Mouse (Mus musculus): ENCODE measurements around the gene Arhgap45. TPM values are rescaled to one million over a fixed set of nuclear protein-coding genes. Genes with fewer than 3 reads are reported as not detected.

Arhgap45 gene
- total RNA-seq (2021), result 1 to 10 TPM; 3.5 TPM
- long read RNA-seq, experiment 1, transcript Arhgap45-202 (23 exons, 3,948 nt), result major isoform, 11 of 15 reads
- long read RNA-seq, experiment 1, partial matches to known transcripts, result 2 of 15 reads
- long read RNA-seq, experiment 1, other reads (novel, unspliced or antisense), result 2 of 15 reads
- long read RNA-seq, experiment 2, transcript Arhgap45-202 (23 exons, 3,948 nt), result major isoform, 6 of 14 reads
- long read RNA-seq, experiment 2, partial matches to known transcripts, result 3 of 14 reads
- long read RNA-seq, experiment 2, other reads (novel, unspliced or antisense), result 4 of 14 reads

DNA sequence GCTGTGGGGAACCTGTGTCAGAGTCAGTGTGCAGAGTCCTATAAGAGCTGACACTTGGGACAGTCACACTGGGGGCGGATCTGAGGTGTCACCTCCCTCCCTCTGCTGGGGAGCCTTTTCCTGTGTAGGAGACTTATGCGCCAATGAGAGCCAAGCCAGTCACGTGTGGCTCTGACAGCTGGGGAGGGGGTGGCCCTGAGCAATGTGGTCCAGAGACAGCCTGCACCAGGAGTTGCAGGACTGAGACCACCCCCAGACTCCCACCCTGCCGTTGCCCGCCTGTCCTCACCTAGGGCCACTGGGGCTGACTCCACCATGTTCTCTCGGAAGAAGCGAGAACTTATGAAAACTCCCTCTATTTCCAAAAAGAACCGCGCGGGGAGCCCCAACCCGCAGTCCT lies at the start of gene Arhgap45:
Gene Arhgap45 (plus strand): TSS at position 143 of the 400 bp plus-strand sequence.
- peak within 1 kb of the TSS; percentile 8; the same call in 1 of the 2 replicates for H3K4me3 ChIP-seq
- no peak for DNase-seq (ENCODE audit: extremely low spot score in 1 of 2, low spot score in 2 of 2)

DNA sequence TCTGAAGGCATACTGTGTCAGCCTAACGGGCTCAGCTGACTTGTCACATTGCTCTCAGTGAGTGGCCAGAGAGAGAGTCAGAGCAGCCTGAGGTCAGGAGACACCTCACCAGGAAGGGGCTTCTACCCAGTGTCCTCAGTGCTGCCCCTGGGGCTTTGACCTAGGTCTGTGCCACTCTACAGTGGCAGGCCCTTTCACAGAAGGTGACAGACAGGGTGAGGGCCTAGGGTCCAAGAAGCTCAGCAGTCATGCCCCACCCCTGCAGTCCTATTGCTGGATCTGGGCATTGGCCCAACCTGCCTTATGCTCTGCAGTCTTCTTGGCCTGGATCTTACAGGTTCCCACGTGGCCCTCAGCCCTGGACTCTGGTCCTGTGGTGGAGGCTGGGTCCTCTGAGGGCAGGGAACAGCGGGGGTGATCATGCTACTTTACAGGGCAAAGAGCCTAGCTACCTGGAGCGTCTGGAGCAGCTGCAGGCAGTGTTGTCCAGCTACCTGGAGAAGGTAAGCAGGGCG lies 49.5 kb upstream of the Arhgap45 start:
- Histone ChIP-seq H3K4me3 (no peak overlapping the region), H3K27ac (no peak overlapping the region)
- intact Hi-C loops (cut with DNase I), result no loop called here
- DNase-seq (ENCODE audit: extremely low spot score in 1 of 2, low spot score in 2 of 2), result no peak
- no peak for TF ChIP-seq CTCF (IDR thresholded peaks at IDR 0.05)

More for the DNA sequence above, at the start of gene Arhgap45:
- intact Hi-C loops (cut with DNase I), result no loop called here
- no peak for TF ChIP-seq CTCF (IDR thresholded peaks at IDR 0.05)
- no peak within 1 kb of the TSS for H3K27ac ChIP-seq

DNA sequence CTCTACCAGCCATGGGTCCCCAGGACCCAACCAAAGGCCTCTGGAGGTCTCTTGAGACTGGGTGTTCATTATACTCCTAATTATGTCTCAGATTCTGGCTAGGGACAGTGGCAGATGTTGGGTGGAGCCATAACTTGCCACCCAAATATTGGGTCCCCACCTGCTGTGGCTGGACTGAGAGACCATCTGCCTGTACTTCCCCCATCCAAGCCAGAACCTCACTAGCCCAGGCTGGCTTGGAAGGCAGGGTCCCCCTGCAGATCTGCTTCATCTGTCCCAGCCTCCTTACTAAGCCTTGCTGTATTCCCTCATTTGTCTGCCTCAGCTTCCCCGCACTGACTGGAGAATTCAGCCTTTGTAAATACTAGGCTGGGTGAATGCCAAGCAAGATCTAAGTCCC lies 48.3 kb upstream of the Arhgap45 start:
- no peak overlapping the region for H3K27ac ChIP-seq

DNA sequence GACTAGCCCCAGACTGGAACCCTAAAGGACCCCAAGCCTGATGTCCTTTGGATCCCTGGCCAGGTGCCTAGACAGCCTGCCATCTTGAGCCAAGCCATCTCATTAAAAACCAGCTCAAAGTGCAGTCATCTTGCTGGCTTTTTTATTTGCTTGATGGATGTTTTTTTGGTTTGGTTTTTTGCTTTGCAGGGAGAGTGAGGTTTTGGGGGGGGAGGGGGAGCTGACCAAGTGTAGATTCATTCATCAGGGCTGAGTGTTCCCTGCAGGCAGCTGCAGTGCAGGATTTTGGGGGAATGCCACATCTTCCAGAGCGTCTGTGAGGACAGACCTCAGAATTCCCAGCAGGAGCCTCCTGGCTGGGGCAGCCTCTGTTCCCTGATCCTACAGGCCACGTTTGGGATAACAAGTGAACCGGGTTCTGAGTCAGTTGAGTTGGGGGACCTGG lies 47.3 kb upstream of the Arhgap45 start:
- no peak overlapping the region for H3K27ac ChIP-seq
- intact Hi-C loops (cut with DNase I), result no loop called here
- peak; percentile 11; the same call in 1 of the 2 replicates for TF ChIP-seq CTCF (IDR thresholded peaks at IDR 0.05)
- no peak overlapping the region for H3K4me3 ChIP-seq
- no peak for DNase-seq (ENCODE audit: extremely low spot score in 1 of 2, low spot score in 2 of 2)

More for the DNA sequence above, 48.3 kb upstream of the Arhgap45 start:
- no peak for TF ChIP-seq CTCF (IDR thresholded peaks at IDR 0.05)
- intact Hi-C loops (cut with DNase I), result no loop called here
- no peak for DNase-seq (ENCODE audit: extremely low spot score in 1 of 2, low spot score in 2 of 2)
- H3K4me3 ChIP-seq, result no peak overlapping the region

DNA sequence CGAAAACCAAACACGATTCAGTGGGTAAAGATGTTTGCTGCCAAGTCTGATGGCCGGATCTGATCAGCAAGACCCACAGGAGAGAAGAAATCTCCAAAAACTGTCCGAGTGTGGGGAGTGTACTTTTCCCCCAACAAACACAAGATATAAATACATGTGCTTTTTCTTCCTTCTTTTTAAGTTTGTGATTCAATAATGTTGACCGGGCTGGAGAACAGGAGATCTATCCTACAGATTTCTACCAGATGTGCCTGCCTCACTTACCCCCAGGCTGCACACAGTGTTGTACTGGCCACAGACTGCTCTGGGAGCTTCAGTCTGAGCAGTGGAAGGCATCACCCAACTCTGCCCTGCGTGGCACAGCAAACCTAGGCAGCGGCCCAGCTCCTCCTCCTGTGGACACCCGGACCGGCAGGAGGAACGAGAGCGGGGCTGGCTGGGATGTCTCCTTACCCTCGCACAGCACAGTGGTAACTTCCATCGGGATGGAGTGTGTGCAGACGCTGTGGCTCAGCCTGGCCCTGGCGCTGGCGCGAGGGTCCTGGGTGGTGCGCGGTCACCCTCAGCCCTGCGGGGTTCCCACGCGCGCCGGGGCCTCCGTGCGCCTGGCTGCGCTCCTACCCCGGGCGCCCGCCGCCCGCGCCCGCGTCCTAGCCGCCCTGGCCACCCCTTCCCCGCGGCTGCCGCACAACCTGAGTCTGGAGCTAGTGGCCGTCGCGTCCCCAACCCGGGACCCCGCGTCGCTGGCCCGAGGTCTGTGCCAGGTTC lies 45.9 kb upstream of the Arhgap45 start, which contains the start of gene Grin3b:
Gene Grin3b (plus strand): TSS at position 301 of the 768 bp plus-strand sequence.
- intact Hi-C loops (cut with DNase I), result no loop called here
- TF ChIP-seq CTCF (IDR thresholded peaks at IDR 0.05), result no peak
- DNase-seq (ENCODE audit: extremely low spot score in 1 of 2, low spot score in 2 of 2), result no peak
- Histone ChIP-seq H3K4me3 (peak within 1 kb of the TSS; percentile 29), H3K27ac (no peak within 1 kb of the TSS)

DNA sequence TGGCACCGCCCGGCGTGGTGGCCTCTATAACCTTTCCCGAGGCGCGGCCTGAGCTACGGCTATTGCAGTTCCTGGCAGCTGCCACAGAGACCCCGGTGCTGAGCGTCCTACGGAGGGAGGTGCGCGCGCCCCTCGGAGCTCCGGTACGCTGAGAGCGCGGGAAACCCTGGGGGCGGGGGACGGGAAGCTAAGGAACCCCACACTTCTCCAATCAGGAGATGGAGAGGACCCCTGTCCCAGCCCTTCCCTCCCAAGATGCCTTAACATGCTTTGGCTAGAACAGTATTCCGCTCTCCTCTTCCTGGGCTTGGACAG lies 45.3 kb upstream of the Arhgap45 start:
- DNase-seq (ENCODE audit: extremely low spot score in 1 of 2, low spot score in 2 of 2), result no peak
- H3K4me3 ChIP-seq, result peak overlapping the region; percentile 29
- TF ChIP-seq CTCF (IDR thresholded peaks at IDR 0.05), result no peak
- no peak overlapping the region for H3K27ac ChIP-seq
- intact Hi-C loops (cut with DNase I), result no loop called here

DNA sequence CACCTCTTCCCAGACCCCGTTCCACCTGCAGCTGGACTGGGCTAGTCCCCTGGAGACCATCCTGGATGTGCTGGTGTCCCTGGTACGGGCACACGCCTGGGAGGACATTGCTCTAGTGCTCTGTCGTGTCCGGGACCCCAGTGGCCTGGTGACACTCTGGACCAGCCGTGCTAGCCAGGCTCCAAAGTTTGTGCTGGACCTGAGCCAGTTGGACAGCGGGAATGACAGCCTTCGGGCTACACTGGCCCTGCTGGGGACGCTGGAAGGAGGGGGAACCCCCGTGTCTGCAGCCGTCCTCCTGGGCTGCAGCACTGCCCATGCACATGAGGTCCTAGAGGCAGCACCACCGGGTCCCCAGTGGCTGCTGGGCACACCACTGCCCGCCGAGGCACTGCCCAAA lies 43.6 kb upstream of the Arhgap45 start:
- Histone ChIP-seq H3K27ac (no peak overlapping the region), H3K4me3 (no peak overlapping the region)
- no peak for DNase-seq (ENCODE audit: extremely low spot score in 1 of 2, low spot score in 2 of 2)
- intact Hi-C loops (cut with DNase I), result no loop called here
- no peak for TF ChIP-seq CTCF (IDR thresholded peaks at IDR 0.05)

DNA sequence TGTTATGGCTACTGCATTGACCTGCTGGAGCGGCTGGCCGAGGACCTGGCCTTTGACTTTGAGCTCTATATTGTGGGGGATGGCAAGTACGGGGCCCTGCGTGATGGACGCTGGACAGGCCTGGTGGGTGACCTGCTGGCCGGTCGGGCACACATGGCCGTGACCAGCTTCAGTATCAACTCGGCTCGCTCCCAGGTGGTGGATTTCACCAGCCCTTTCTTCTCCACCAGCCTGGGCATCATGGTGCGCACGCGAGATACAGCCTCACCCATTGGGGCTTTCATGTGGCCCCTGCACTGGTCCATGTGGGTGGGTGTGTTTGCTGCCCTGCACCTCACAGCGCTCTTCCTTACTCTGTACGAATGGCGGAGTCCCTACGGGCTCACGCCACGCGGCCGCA lies 42.4 kb upstream of the Arhgap45 start:
- Histone ChIP-seq H3K27ac (no peak overlapping the region), H3K4me3 (no peak overlapping the region)
- no peak for TF ChIP-seq CTCF (IDR thresholded peaks at IDR 0.05)
- intact Hi-C loops (cut with DNase I), result no loop called here
- DNase-seq (ENCODE audit: extremely low spot score in 1 of 2, low spot score in 2 of 2), result no peak

DNA sequence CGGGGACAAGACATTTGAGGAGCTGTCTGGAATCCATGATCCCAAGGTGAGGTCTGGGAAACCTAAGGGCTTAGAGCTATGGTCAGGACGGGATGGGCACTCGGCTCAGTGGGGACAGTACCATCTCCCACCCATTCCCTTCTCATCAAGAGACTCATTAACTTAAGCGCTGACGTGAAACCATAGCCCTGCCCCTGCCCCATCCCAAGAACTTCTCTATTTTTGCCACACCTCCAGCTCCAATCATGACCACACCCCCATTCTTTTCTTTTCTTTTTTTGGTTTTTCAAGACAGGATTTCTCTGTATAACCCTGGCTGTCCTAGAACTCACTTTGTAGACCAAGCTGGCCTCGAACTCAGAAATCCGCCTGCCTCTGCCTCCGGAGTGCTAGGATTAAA lies 41.8 kb upstream of the Arhgap45 start:
- TF ChIP-seq CTCF (IDR thresholded peaks at IDR 0.05), result no peak
- Histone ChIP-seq H3K27ac (no peak overlapping the region), H3K4me3 (no peak overlapping the region)
- no peak for DNase-seq (ENCODE audit: extremely low spot score in 1 of 2, low spot score in 2 of 2)
- intact Hi-C loops (cut with DNase I), result no loop called here

DNA sequence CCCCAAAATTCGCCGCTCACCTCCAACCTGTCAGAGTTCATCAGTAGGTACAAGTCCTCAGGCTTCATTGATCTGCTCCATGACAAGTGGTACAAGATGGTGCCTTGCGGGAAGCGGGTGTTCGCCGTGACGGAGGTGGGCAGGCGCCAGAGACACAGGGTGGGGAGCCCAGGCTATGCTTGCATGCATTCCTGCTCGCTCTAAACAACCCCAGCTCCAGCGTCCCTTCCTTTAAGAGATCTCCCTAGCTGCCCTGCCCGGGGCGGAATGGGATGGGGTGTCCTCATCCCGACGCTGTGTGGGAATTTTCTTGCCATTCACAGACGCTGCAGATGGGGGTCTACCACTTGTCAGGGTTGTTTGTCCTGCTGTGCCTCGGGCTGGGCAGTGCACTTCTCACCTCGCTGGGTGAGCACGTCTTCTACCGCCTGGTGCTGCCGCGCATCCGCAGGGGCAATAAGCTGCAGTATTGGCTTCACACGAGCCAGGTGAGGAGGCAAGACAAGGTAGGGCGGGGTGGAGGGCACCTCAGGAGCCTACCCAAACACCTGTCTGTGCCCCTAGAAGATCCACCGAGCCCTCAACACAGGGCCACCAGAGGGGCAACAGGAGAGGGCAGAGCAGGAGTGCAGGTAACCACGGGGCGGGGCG lies 40.3 kb upstream of the Arhgap45 start:
- no peak for TF ChIP-seq CTCF (IDR thresholded peaks at IDR 0.05)
- DNase-seq (ENCODE audit: extremely low spot score in 1 of 2, low spot score in 2 of 2), result no peak
- intact Hi-C loops (cut with DNase I), result no loop called here
- no peak overlapping the region for H3K27ac ChIP-seq
- H3K4me3 ChIP-seq, result no peak overlapping the region

DNA sequence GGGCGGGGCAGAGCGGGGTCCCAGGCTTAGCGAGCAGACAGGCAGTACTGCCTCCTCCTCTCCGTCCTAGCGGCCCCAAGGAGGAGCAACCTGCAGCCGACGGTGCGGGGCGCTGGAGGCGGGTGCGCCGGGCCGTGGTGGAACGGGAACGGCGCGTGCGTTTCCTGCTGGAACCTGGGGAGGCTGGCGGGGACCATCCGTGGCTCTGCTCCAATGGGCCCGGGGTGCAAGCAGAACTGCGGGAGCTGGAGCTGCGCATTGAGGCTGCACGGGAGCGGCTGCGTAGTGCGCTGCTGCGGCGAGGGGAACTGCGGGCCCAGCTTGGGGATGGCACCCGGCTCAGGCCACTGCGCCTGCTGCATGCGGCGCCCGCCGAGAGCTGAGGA lies 39.7 kb upstream of the Arhgap45 start:
- intact Hi-C loops (cut with DNase I), result no loop called here
- Histone ChIP-seq H3K27ac (no peak overlapping the region), H3K4me3 (no peak overlapping the region)
- no peak for DNase-seq (ENCODE audit: extremely low spot score in 1 of 2, low spot score in 2 of 2)
- no peak for TF ChIP-seq CTCF (IDR thresholded peaks at IDR 0.05)

DNA sequence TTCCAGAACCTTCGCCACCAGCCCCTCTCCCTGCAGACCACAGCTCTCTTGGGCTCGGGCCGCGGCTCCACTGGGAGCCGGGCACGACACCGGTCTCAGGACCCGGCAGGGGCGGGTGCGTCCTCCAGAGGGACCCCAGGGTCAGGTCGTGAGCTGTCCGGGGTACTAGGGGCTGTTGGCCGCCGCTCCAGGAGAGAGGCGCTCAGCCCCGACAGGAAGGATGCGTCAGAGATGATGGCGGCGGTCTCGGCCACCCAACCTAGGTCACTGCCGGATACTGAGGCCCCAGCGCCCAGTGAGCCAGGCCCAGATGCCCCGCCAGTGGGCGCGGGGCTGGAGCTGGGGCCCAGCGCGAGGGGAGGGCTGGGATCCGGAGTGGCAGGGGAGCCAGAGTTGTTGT lies 39.1 kb upstream of the Arhgap45 start:
- TF ChIP-seq CTCF (IDR thresholded peaks at IDR 0.05), result no peak

More for the DNA sequence above, 39.1 kb upstream of the Arhgap45 start:
- no peak overlapping the region for H3K4me3 ChIP-seq
- intact Hi-C loops (cut with DNase I), result no loop called here
- no peak for DNase-seq (ENCODE audit: extremely low spot score in 1 of 2, low spot score in 2 of 2)
- H3K27ac ChIP-seq, result no peak overlapping the region

Measured in left cerebral cortex, adult 2 months (tissue).